ENCODE assay signal across 12 mouse cellular contexts in the genomic region with DNA sequence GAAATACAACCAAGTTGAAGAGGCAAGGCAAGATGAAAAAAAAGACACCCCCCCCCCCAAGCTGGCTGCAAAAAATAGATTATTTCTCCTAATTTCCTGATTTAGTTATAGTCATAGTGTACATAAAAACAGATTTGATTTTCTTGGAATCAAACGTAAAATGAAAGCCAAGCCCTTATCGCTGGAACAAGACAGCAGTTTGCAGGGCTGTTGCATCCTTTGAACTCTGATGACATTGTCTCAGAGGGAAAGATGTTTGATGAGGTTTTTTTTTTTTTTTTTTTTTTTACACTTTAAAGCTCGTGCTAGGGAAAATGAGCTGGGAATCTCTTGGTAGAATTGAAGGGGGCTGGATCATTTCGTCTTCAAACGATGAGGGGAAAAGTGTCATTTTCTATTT.
"Had no signal": no experiment of that assay in that cellular context is flagged by ENCODE, and none has a peak within 500 bp of the region (broad histone marks: within the 10 kb centered on the region; RNA-seq: fewer than 3 reads in every experiment).

No protein-coding gene starts in this region.

- H3K4me2 ChIP-seq: kidney, embryonic 15.5 days; midbrain, embryonic 11.5 days; stomach, embryonic 15.5 days had no signal

- ATAC-seq: intestine, embryonic 16.5 days had no signal

- H3K9me3 ChIP-seq: kidney, embryonic 15.5 days; limb, embryonic 10.5 days; stomach, embryonic 15.5 days had no signal

- H3K4me1 ChIP-seq: limb, embryonic 10.5 days; stomach, embryonic 15.5 days had no signal

- H3K36me3 ChIP-seq: kidney, embryonic 15.5 days; limb, embryonic 10.5 days; stomach, embryonic 15.5 days had no signal

- H3K9ac ChIP-seq: kidney, embryonic 15.5 days; stomach, embryonic 15.5 days had no signal

- H3K27ac ChIP-seq: kidney, embryonic 15.5 days; limb, embryonic 10.5 days; macrophage; stomach, embryonic 15.5 days had no signal

- H3K4me3 ChIP-seq: kidney, embryonic 15.5 days; limb, embryonic 10.5 days; stomach, embryonic 15.5 days had no signal

- DNase-seq: kidney, adult 2 months; kidney, postnatal 14 days; lung, adult 2 months; lung, postnatal 10 days; right cerebral cortex, postnatal 25 days had no signal

- H3K27me3 ChIP-seq: kidney, embryonic 15.5 days; megakaryocyte, embryonic 14.5 days; stomach, embryonic 15.5 days had no signal
